Mouse (Mus musculus) bone marrow, adult 2 months (tissue): Measurements from ENCODE around the gene Fxr1. TPM values are rescaled to one million over a fixed set of nuclear protein-coding genes. Genes with fewer than 3 reads are reported as not detected.
A peak's percentile ranks its signal among the peaks of the same experiment; 100 is the strongest.
"Not testable (repeated sequence)": the region's sequence is repeated elsewhere in the genome, so short reads cannot be mapped to it uniquely, and the experiment has no call there.

Experiments used
- H3K27ac ChIP-seq: fragments of 200-500 bp; 2 replicates; pipeline ENCODE4 v1.5.1; 2012; ENCODE audit warnings: low read depth, mild to moderate bottlenecking, control low read depth, inconsistent platforms, low read length; ENCODE audit not compliant: control insufficient read depth, poor library complexity, insufficient read depth
- H3K4me1 ChIP-seq: fragments of 200-500 bp; 2 replicates; pipeline ENCODE4 v1.6.1; 2011; ENCODE audit warnings: low read length; ENCODE audit not compliant: control insufficient read depth, insufficient read depth
- H3K4me3 ChIP-seq: fragments of 200-500 bp; replicated peaks from 2 replicates; pipeline ENCODE3; 2011; ENCODE audit warnings: mild to moderate bottlenecking, low read depth, low read length, control low read depth; ENCODE audit not compliant: control insufficient read depth
- CTCF ChIP-seq: fragments of 200-500 bp; IDR thresholded peaks from 2 replicates; pipeline ENCODE4 v1.5.1; 2011; ENCODE audit warnings: low read length, control low read depth; ENCODE audit not compliant: control insufficient read depth, insufficient read depth
- POLR2A ChIP-seq: fragments of 200-500 bp; IDR thresholded peaks from 2 replicates; pipeline ENCODE4 v1.6.1; 2011; ENCODE audit warnings: low read depth, mild to moderate bottlenecking, control low read depth, low read length, borderline replicate concordance; ENCODE audit not compliant: control insufficient read depth
- WGBS: fragments of 180-500 bp; shearing (Covaris S2); methylation state at CpG from one replicate; pipeline ENCODE4 v1.1.7; 2018; 5-methylcytosine and 5-hydroxymethylcytosine counted together
- polyA plus RNA-seq: library from polyadenylated mRNA; stranded (reverse); fragments of >200 nt; gene quantifications from 2 replicates; pipeline ENCODE4 v1.2.4, GENCODE M21; 2011; ENCODE audit warnings: low replicate concordance; ENCODE audit not compliant: missing spikeins, insufficient read depth, insufficient read length

Gene Fxr1
- polyA plus RNA-seq: 39.8 and 65.6 TPM in 2 replicates

DNA sequence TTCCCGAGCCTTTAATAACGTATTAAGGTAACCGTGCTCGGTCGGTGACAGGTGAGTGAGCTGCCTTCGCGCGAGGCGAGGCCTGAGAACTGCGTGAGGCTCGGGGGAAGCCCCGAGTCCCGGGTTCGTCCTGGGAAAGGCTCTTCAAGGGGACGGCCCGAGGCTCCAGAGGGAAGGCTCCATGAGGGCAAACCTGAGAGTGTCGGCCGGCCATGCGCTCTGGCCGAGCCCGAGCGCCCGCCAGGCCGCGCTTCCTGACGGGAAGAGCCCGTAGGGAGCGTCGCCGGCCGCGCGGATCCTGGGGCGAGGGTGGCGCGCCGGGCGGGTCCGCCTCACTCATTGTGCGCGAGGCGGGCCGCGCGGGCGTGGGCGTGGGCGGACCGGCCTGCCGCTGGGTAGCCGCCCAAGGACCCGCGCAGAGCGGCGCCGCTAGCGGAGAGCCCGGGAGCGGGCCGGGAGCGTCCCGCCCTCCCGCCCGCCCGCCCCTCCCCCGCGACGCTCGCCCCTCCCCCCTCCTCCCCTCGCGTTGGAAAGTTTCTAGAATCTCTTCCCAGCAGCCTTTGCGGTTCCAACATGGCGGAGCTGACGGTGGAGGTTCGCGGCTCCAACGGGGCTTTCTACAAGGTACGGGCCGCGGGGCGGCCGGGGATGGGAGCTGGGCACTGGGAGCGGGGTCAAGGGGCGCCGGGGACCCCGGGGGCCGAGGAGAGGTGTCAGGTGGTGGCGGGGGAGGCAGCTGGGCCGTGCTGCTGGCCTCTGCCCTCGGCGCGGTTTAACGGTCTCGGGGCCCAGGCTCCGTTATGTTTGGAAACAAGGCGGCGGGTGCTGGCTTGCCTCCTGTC lies at the start of gene Fxr1:
TSS of gene Fxr1 (plus strand) at position 404 of the 842 bp plus-strand sequence.
- Histone ChIP-seq H3K4me1 (no peaks in the 10 kb centered on the region), H3K4me3 (peak within 1 kb of the TSS; percentile 83), H3K27ac (peak within 1 kb of the TSS; percentile 88)
- no peak for TF ChIP-seq CTCF
- TF ChIP-seq POLR2A: peak; percentile 70; the same call in 1 of the 2 replicates
- under 1% methylated on average over 91 of the region's 97 CpGs for WGBS

DNA sequence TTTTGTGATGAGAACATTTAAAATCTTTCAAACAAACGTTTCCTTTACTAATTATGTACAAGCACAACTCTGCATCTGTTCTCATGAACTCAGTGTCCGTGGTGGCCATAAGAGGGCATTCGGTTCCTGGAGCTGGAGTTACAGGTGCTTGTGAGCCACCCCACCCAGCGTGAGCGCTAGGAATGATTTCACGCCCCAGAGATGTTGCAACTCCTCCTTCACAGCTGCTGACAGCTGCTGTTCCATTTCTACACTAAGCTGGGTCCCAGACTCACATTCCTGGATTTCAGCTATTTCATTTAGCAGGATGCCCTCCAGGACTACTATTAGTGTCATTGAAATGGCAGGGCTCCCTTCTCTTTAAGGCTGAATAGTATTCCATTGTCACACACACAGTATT lies 40.3 kb upstream of the Fxr1 start:
- 75% methylated on average over 6 of the region's 6 CpGs for WGBS
- no peak for TF ChIP-seq POLR2A
- TF ChIP-seq CTCF: no peak

DNA sequence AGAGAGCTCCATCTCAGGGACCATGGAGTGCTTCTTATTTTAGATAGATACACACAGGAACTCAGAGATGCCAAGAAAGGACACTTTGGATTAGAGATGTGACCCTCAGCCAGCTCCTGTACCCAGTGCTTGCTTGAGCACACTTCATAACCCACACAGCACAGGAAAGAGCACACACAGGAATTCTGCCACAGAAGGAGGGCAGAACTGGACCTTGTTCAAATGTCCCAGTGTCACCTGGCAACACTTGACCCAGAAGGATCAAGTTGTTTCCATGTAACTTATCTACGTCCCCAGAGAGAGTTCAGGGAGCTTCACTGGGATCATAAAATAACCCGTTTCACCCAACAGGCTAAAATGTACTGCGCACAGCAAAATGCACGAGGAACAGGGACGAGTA lies 37.0 kb upstream of the Fxr1 start:
- no peak overlapping the region for H3K4me3 ChIP-seq
- WGBS: 86% methylated on average over 5 of the region's 5 CpGs
- TF ChIP-seq POLR2A (no peak), CTCF (no peak)
- no peaks in the 10 kb centered on the region for H3K4me1 ChIP-seq
- H3K27ac ChIP-seq: no peak overlapping the region

More for the DNA sequence above, 40.3 kb upstream of the Fxr1 start:
- Histone ChIP-seq H3K4me3 (no peak overlapping the region), H3K27ac (no peak overlapping the region), H3K4me1 (no peaks in the 10 kb centered on the region; the same call in 1 of the 2 replicates)

DNA sequence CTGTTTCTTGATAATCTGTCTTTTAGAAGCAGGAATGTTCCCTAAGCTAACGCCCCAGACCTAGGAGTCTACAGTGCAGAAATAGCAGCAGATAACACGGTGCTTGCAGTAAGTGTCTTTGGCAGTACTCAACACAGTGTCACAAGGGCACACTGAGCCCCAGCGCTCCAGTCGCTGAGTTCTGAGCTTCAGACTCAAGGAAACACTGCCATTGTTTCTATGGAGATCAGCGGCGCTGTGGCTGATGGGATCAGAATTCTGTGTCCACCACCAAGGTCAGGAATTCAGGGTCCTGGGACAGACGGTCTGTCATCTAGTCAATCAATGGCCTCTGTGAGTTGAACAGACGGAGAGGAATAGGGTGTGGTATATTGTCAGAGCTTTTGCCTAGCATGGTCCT lies 30.4 kb upstream of the Fxr1 start:
- no peak for TF ChIP-seq CTCF
- no peak for TF ChIP-seq POLR2A
- no peak overlapping the region for H3K27ac ChIP-seq
- 85% methylated on average over 8 of the region's 8 CpGs for WGBS

DNA sequence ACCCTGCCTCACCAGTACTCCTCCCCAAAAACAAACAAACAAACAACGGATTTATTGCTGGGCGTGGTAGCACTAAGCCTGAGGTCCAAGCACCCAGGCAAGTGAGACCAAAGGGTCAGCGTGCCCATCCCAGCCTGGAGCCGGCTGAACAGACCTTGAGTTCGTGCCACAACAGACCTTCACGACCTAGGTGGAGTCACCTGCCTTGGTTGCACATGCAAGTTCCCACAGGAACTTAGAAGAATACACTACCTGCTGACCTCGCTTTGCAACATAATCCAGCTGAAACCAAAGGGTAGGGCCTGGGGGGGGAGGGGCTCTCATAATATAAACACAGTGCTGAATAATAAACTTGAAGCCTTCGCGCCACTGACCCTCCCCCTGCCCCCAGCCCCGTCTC lies 29.3 kb upstream of the Fxr1 start:
- Histone ChIP-seq H3K27ac (no peak overlapping the region), H3K4me3 (no peak overlapping the region), H3K4me1 (no peaks in the 10 kb centered on the region)
- 80% methylated on average over 10 of the region's 10 CpGs for WGBS
- TF ChIP-seq POLR2A (no peak), CTCF (no peak)

More for the DNA sequence above, 30.4 kb upstream of the Fxr1 start:
- no peak overlapping the region for H3K4me3 ChIP-seq
- H3K4me1 ChIP-seq: no peaks in the 10 kb centered on the region

DNA sequence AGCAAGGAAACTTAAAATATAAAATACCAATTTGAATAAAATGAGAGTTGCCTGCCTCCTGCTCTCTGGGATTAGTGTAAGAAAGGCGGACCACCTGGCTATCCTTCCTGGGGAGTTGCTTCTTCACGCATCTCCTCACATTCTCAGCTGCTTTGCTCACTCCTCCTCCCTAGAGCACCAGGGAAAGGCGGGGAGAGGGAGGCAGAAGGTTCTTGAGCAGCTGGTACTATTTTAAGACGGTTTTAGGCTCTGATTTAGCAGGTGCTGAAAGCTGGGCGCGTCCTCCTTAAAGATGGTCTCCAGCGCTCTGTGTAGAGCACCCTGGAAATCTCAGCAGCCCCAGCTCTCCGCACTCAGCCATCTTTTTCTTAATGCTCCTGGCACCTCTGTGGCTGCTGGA lies 28.8 kb upstream of the Fxr1 start:
- Histone ChIP-seq H3K27ac (no peak overlapping the region), H3K4me1 (no peaks in the 10 kb centered on the region), H3K4me3 (no peak overlapping the region)
- WGBS: 80% methylated on average over 8 of the region's 8 CpGs
- TF ChIP-seq POLR2A (no peak), CTCF (no peak)

DNA sequence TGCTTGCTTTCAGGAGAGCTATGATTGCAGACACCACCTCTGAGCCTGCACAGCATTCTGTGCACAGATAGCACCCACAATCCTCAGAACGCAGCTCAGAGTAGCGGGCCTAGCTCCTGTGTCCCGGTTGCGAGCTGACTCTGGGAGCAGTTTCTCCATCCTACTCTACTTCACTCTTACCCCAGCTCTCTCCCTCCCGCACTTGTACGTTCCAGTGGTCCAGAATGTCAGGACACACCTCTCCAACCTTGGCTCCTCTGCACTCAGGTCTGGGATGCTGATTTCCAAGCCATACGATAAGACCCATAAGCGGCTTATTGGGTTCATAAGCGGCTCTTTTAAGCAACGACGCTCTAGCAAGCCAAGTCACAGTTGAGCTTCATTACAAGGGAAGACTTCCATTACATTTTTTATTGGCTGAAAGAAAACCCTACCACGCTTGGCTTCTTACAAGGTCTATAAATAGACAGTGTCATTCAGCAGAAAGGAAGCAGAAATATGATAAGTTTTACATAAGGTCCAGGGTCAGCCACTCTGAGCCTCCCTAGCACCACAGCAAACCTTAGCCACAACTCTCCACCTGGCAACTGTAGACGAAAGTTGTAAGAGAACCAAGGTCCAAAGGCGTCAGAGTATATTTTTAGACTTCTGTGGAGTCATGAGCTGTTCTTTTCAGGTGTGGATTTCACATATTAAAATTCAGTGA lies 26.2 kb upstream of the Fxr1 start:
- Histone ChIP-seq H3K27ac (no peak overlapping the region), H3K4me1 (no peaks in the 10 kb centered on the region), H3K4me3 (no peak overlapping the region)
- WGBS: 73% methylated on average over 14 of the region's 14 CpGs
- TF ChIP-seq CTCF: no peak
- no peak for TF ChIP-seq POLR2A

DNA sequence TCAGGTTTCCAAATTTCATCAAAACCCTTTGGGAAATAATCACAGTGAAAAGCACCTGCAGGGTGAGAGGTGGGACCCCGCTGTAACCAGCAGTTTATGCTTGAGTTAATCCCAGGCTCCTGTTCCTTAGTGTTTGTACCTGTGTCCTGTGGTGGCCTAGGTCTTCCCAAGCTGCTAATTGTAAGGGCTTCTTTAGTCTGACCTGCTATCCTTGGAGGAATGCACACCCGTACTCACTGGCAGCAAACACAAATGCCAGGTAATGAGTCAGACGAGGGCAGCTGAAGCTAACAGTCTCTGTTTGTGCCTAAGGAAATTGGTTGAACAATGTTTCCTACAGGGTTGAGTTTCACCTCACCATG lies 25.6 kb upstream of the Fxr1 start:
- no peaks in the 10 kb centered on the region for H3K4me1 ChIP-seq
- no peak overlapping the region for H3K4me3 ChIP-seq
- H3K27ac ChIP-seq: no peak overlapping the region
- no peak for TF ChIP-seq POLR2A
- no peak for TF ChIP-seq CTCF
- 68% methylated on average over 3 of the region's 3 CpGs for WGBS

DNA sequence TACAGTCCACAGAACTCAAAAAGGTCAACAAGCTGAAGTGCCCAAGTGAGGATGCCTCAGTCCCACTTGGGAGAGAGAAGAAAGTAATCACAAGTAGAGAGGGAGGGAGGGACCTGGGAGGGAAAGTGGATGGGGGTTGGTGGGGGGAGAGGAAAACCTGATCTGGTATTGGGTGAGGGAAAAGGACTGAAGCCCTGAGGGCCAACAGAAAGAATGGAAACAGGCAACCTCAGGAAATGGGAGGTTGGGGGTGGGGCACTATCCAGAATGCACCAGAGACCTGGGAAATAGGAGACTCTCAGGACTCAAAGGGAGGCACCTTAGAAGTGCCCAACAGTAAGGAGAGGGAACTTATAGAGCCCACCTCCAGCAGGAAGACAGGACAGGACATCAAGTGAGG lies 18.1 kb upstream of the Fxr1 start:
- not testable (repeated sequence) for H3K27ac ChIP-seq, H3K4me3 ChIP-seq, H3K4me1 ChIP-seq
